Mouse (Mus musculus): ENCODE measurements around the gene Pabpc4. TPM values are rescaled to one million over a fixed set of nuclear protein-coding genes. Genes with fewer than 3 reads are reported as not detected.

The Pabpc4 gene
- polyA plus RNA-seq, 1 experiment from 2014 or later = 28.0 TPM

GRCm38 (mm10) chr4:123340232-123340631 lies 78.1 kb downstream of the Pabpc4 start:
- Histone ChIP-seq H3K27ac (no peak overlapping the region), H3K4me2 (no peak overlapping the region), H3K36me3 (no peaks in the 10 kb centered on the region), H3K27me3 (peaks cover 62% of the 10 kb centered on the region), H3K4me1 (replicated peaks) (peaks cover 17% of the 10 kb centered on the region), H3K9me3 (no peaks in the 10 kb centered on the region), H3K4me3 (no peak overlapping the region), H3K9ac (no peak overlapping the region)
- ATAC-seq (ENCODE audit: low FRiP score) = no peak
- 88% methylated on average over 5 of the region's 5 CpGs for WGBS

- Histone ChIP-seq H3K4me1 (replicated peaks) (peaks cover 17% of the 10 kb centered on the region), H3K27me3 (peaks cover 54% of the 10 kb centered on the region), H3K36me3 (peaks cover 9% of the 10 kb centered on the region), H3K4me3 (peak overlapping the region; percentile 50), H3K9me3 (no peaks in the 10 kb centered on the region), H3K9ac (peak overlapping the region; percentile 61), H3K4me2 (peak overlapping the region; percentile 86), H3K27ac (no peak overlapping the region)
- 3% methylated on average over 43 of the region's 43 CpGs for WGBS
- ATAC-seq (ENCODE audit: low FRiP score) = peak; percentile 30
Measured at GRCm38 (mm10) chr4:123342091-123342641, 80.0 kb downstream of the Pabpc4 start.

- Histone ChIP-seq H3K36me3 (peaks cover 16% of the 10 kb centered on the region), H3K4me3 (peak within 1 kb of the TSS; percentile 50), H3K9ac (peak within 1 kb of the TSS; percentile 61), H3K4me1 (replicated peaks) (peaks cover 17% of the 10 kb centered on the region), H3K27ac (no peak within 1 kb of the TSS), H3K27me3 (peaks cover 54% of the 10 kb centered on the region), H3K4me2 (peak within 1 kb of the TSS; percentile 86), H3K9me3 (no peaks in the 10 kb centered on the region)
- ATAC-seq (ENCODE audit: low FRiP score) = peak; percentile 85
- WGBS = under 1% methylated on average over 65 of the region's 65 CpGs
Measured at GRCm38 (mm10) chr4:123342642-123343470, 80.7 kb downstream of the Pabpc4 start, which contains the start of gene Bmp8a. TSS of gene Bmp8a (minus strand) at chr4:123343252.

GRCm38 (mm10) chr4:123343471-123343789 lies 81.3 kb downstream of the Pabpc4 start:
- Histone ChIP-seq H3K4me3 (peak overlapping the region; percentile 50), H3K27me3 (peaks cover 54% of the 10 kb centered on the region), H3K27ac (no peak overlapping the region), H3K9ac (peak overlapping the region; percentile 61; the same call in 1 of the 2 replicates), H3K4me2 (peak overlapping the region; percentile 86), H3K4me1 (replicated peaks) (peaks cover 17% of the 10 kb centered on the region), H3K9me3 (no peaks in the 10 kb centered on the region), H3K36me3 (peaks cover 22% of the 10 kb centered on the region)
- WGBS = 10% methylated on average over 6 of the region's 6 CpGs
- ATAC-seq (ENCODE audit: low FRiP score) = no peak

Other genes with a start within 250 kb of the Pabpc4 start
- 25.4 and 27.1 TPM in 2 replicates for gene Trit1, start 245.8 kb upstream of the Pabpc4 start, polyA plus RNA-seq (2015; fragmentation: Nextera tagmentation; extraction: Ambion mirVana)
- gene Bmp8b, start 157.2 kb upstream of the Pabpc4 start, polyA plus RNA-seq (2015; fragmentation: Nextera tagmentation; extraction: Ambion mirVana) = 0.22 TPM in 2 replicates
- gene Oxct2b, start 146.1 kb upstream of the Pabpc4 start, polyA plus RNA-seq (2015; fragmentation: Nextera tagmentation; extraction: Ambion mirVana) = 0.21 and 0.40 TPM in 2 replicates
- gene Ppie, start 122.4 kb upstream of the Pabpc4 start, polyA plus RNA-seq (2015; fragmentation: Nextera tagmentation; extraction: Ambion mirVana) = 60.9 and 64.8 TPM in 2 replicates
- gene Hpcal4, start 79.1 kb upstream of the Pabpc4 start, polyA plus RNA-seq (2015; fragmentation: Nextera tagmentation; extraction: Ambion mirVana) = 14.9 and 18.8 TPM in 2 replicates
- not detected in 2 replicates for gene Nt5c1a, start 60.8 kb upstream of the Pabpc4 start, polyA plus RNA-seq (2015; fragmentation: Nextera tagmentation; extraction: Ambion mirVana)
- 8.0 and 8.8 TPM in 2 replicates for gene Heyl, start 28.8 kb upstream of the Pabpc4 start, polyA plus RNA-seq (2015; fragmentation: Nextera tagmentation; extraction: Ambion mirVana)
- gene Oxct2a, start 61.3 kb downstream of the Pabpc4 start, polyA plus RNA-seq (2015; fragmentation: Nextera tagmentation; extraction: Ambion mirVana) = not detected in 2 replicates
- 0.26 and 0.31 TPM in 2 replicates for gene Bmp8a, start 80.9 kb downstream of the Pabpc4 start, polyA plus RNA-seq (2015; fragmentation: Nextera tagmentation; extraction: Ambion mirVana)

Measured in hindbrain, embryonic 13.5 days (tissue).